Mouse (Mus musculus) ES-E14 (cell line): ENCODE results near the gene Dimt1.

Experiments
- HCFC1 ChIP-seq: IDR thresholded peaks from 2 replicates; pipeline ENCODE4 v1.6.1; 2012; ENCODE audit warnings: low read length, inconsistent platforms, borderline replicate concordance; ENCODE audit not compliant: insufficient read depth
- MAFK ChIP-seq: IDR thresholded peaks from 2 replicates; pipeline ENCODE4 v1.6.1; 2014; ENCODE audit warnings: mild to moderate bottlenecking, low read depth, low read length, inconsistent platforms; ENCODE audit not compliant: insufficient read depth
- ZNF384 ChIP-seq: IDR thresholded peaks from 2 replicates; pipeline ENCODE4 v1.6.1; 2012; ENCODE audit warnings: low read depth, low read length, inconsistent platforms

DNA sequence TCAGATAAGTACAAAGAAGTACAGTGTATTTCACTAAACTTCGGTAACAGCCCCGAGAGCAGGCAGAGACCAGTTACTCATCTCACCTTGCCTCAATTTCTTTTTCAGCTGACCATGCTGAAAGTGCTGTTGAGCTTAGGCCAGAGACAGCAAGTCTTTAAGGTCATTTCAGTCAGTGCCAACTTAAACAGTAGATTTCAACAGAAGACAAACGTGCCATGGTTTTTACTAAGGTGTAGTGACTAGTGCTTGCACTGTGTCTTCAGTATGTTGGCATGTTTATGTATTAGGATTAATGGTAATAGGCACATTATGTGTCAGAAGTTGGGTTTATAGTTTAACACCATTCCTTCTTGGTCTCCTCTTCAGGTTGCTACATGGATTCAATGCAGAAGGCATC lies 11.4 kb downstream of the Dimt1 start:
- TF ChIP-seq ZNF384 (no peak), HCFC1 (no peak), MAFK (no peak)
